Mouse (Mus musculus): ENCODE data around the gene Alpk3. TPM values are rescaled to one million over a fixed set of nuclear protein-coding genes. Genes with fewer than 3 reads are reported as not detected.

The Alpk3 gene
- total RNA-seq, 2 experiments from 2014 or later, result 0.19 to 0.62 TPM

Other genes starting within 250 kb of the Alpk3 start
- gene Iqgap1, start 231.6 kb upstream of the Alpk3 start, total RNA-seq (2014; fragmentation: Nextera tagmentation), result 89.6 and 92.9 TPM in 2 replicates
- 85.5 and 95.4 TPM in 2 replicates for gene Iqgap1, start 231.6 kb upstream of the Alpk3 start, total RNA-seq (2017)
- 5.5 and 6.4 TPM in 2 replicates for gene Zscan2, start 196.7 kb upstream of the Alpk3 start, total RNA-seq (2014; fragmentation: Nextera tagmentation)
- gene Zscan2, start 196.7 kb upstream of the Alpk3 start, total RNA-seq (2017), result 5.6 and 6.9 TPM in 2 replicates
- 23.6 and 33.8 TPM in 2 replicates for gene Wdr73, start 156.3 kb upstream of the Alpk3 start, total RNA-seq (2014; fragmentation: Nextera tagmentation)
- gene Wdr73, start 156.3 kb upstream of the Alpk3 start, total RNA-seq (2017), result 27.2 and 31.5 TPM in 2 replicates
- 5.0 TPM in 1 of 2 replicates, not detected in the other for gene Nmb, start 152.5 kb upstream of the Alpk3 start, total RNA-seq (2014; fragmentation: Nextera tagmentation)
- 1.4 TPM in 1 of 2 replicates, not detected in the other for gene Nmb, start 152.5 kb upstream of the Alpk3 start, total RNA-seq (2017)
- 144 and 167 TPM in 2 replicates for gene Sec11a, start 109.8 kb upstream of the Alpk3 start, total RNA-seq (2014; fragmentation: Nextera tagmentation)
- 393 and 465 TPM in 2 replicates for gene Sec11a, start 109.8 kb upstream of the Alpk3 start, total RNA-seq (2017)
- gene Zfp592, start 63.9 kb upstream of the Alpk3 start, total RNA-seq (2014; fragmentation: Nextera tagmentation), result 26.4 and 37.5 TPM in 2 replicates
- 21.8 and 24.4 TPM in 2 replicates for gene Zfp592, start 63.9 kb upstream of the Alpk3 start, total RNA-seq (2017)
- gene Slc28a1, start 57.2 kb downstream of the Alpk3 start, total RNA-seq (2014; fragmentation: Nextera tagmentation), result not detected in 2 replicates
- not detected in 2 replicates for gene Slc28a1, start 57.2 kb downstream of the Alpk3 start, total RNA-seq (2017)
- gene Pde8a, start 156.0 kb downstream of the Alpk3 start, total RNA-seq (2014; fragmentation: Nextera tagmentation), result 3.4 and 9.3 TPM in 2 replicates
- gene Pde8a, start 156.0 kb downstream of the Alpk3 start, total RNA-seq (2017), result 1.8 and 6.2 TPM in 2 replicates

Measured in granulocyte monocyte progenitor cell, adult 5-6 weeks (primary cell).